ENCODE assay signal across 8 mouse cellular contexts in the genomic region with DNA sequence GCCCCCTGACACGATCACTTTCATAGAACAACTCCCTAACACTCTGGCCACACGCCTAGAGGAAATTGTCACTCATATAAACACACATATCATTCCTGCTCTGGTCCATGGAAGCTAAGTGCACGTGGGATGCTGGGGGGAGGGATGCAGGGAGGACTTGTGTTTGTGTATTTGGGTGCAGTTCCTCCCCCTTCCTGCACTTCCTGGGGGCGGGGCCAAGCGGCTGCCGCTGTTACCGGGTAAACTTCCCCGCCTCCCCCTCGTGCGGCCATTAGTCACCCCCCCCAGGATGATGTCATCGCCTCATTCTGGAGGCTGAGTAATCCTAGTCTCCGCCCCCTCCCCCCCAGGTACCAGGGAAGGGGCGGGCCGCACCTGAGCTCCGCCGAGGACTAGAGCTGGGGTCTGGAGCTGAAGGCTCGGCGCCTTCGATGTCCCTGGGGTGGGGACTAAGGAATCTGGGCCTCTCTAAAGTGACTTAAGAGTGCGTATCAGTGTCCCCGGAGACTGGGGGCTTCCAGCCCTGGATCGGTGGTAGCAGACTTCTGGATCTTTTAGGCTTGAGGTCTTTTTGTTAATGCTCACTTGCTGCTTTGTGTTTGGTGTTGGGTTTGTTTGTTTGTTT. TPM values are rescaled to one million over a fixed set of nuclear protein-coding genes. Genes with fewer than 3 reads are reported as not detected.
DNase-seq lines count a peak whose midpoint lies in the region; ATAC-seq lines count a peak whose summit lies in the region.

No protein-coding gene starts in this region.

- peak; percentile 92 for DNase-seq in NIH3T3 (ENCODE audit: low read depth)
- DNase-seq in cerebellum, adult 9-11 months = peak; percentile 91
- DNase-seq in frontal cortex, postnatal 10 days (ENCODE audit: low spot score in 2 of 2) = peak; percentile 79 to 85
- DNase-seq in layer of hippocampus, postnatal 25 days (ENCODE audit: extremely low spot score in 1 of 2, low spot score in 1 of 2) = peak; percentile 57 to 69
- DNase-seq in lung, postnatal 4 days = peak; percentile 93 to 94
- peak; percentile 93 for DNase-seq in retina, postnatal 1 day
- DNase-seq in thymus, postnatal 4 days = peak; percentile 95

- no peak for ATAC-seq in hindbrain, embryonic 12.5 days (ENCODE audit: low FRiP score)

- peaks cover 31% of the 10 kb centered on the region for H3K4me1 ChIP-seq in hindbrain, embryonic 12.5 days

- H3K9ac ChIP-seq in hindbrain, embryonic 12.5 days = peak overlapping the region; percentile 58

- peak overlapping the region; percentile 70 for H3K27ac ChIP-seq in hindbrain, embryonic 12.5 days

- H3K4me3 ChIP-seq in hindbrain, embryonic 12.5 days = peak overlapping the region; percentile 32

- H3K27me3 ChIP-seq in hindbrain, embryonic 12.5 days = no peaks in the 10 kb centered on the region

- H3K4me2 ChIP-seq in hindbrain, embryonic 12.5 days (replicated peaks) = peak overlapping the region; percentile 71

- no peaks in the 10 kb centered on the region for H3K36me3 ChIP-seq in hindbrain, embryonic 12.5 days

- H3K9me3 ChIP-seq in hindbrain, embryonic 12.5 days (replicated peaks) = no peaks in the 10 kb centered on the region

- under 1% methylated on average over 22 of the region's 22 CpGs for WGBS in hindbrain, embryonic 12.5 days

RNA-seq across cellular contexts. Expression of a gene that starts 10.3 kb away (rescaled TPM):
- 43.4 and 46.7 TPM in 2 replicates for polyA plus RNA-seq in hindbrain, embryonic 12.5 days (2016; fragmentation: Nextera tagmentation; extraction: Ambion mirVana)
- 10 to 100 TPM; 59.6 to 77.3 TPM for total RNA-seq in layer of hippocampus, postnatal 25 days (2021)

RNA-seq across cellular contexts. Expression of a gene that starts 11.3 kb away (rescaled TPM):
- polyA plus RNA-seq in hindbrain, embryonic 12.5 days (2016; fragmentation: Nextera tagmentation; extraction: Ambion mirVana) = 20.0 and 21.1 TPM in 2 replicates
- total RNA-seq in layer of hippocampus, postnatal 25 days (2021) = 10 to 100 TPM; 14.0 to 20.0 TPM

RNA-seq across cellular contexts. Expression of a gene that starts 23.5 kb away (rescaled TPM):
- polyA plus RNA-seq in hindbrain, embryonic 12.5 days (2016; fragmentation: Nextera tagmentation; extraction: Ambion mirVana) = 23.3 and 25.4 TPM in 2 replicates
- 10 to 100 TPM; 29.4 to 34.2 TPM for total RNA-seq in layer of hippocampus, postnatal 25 days (2021)

RNA-seq across cellular contexts. Expression of a gene that starts 37.5 kb away (rescaled TPM):
- 0.79 and 2.0 TPM in 2 replicates for polyA plus RNA-seq in hindbrain, embryonic 12.5 days (2016; fragmentation: Nextera tagmentation; extraction: Ambion mirVana)
- 1 to 10 TPM; 1.1 TPM for total RNA-seq in layer of hippocampus, postnatal 25 days (2021)

RNA-seq across cellular contexts. Expression of a gene that starts 52.9 kb away (rescaled TPM):
- polyA plus RNA-seq in hindbrain, embryonic 12.5 days (2016; fragmentation: Nextera tagmentation; extraction: Ambion mirVana) = not detected in 2 replicates
- under 1 TPM; 0.75 to 0.81 TPM for total RNA-seq in layer of hippocampus, postnatal 25 days (2021)
